Mouse (Mus musculus) cerebellum, postnatal 10 days (tissue): ENCODE measurements around the gene Pomt2.
A peak's percentile ranks its signal among the peaks of the same experiment; 100 is the strongest.

Experiments used
- DNase-seq, 2 experiments: peaks; one replicate each; pipeline ENCODE4 v3.0.0; 2021; ENCODE audit warnings: mixed read lengths in 2 of 2

Pomt2 gene

DNA sequence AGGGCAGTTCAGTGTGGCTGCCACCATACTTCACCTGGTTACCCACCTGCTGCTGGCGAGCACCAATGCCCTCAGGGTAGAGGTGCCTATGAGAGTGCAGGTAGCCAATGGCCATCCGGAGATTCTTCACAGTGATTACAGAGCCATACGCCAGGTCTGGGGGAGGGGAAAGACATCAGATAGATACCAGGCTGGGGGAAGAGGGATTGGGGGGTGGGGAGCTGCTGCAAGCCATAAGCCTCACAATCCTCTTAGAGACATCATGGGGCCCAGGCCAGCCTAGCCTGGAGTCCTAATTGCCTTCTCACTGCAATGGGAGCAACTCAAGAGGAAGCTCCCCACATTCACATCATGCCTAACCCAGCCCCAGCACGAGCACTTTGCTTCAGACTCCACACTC is 20.5 kb downstream of the Pomt2 start:
- no peak for DNase-seq

GRCm38 (mm10) chr12:87121918-87122589 is 25.7 kb downstream of the Pomt2 start:
- DNase-seq = no peak

GRCm38 (mm10) chr12:87107357-87107977 is 40.3 kb downstream of the Pomt2 start:
- DNase-seq = peak; percentile 57 to 69

GRCm38 (mm10) chr12:87104796-87105195 is 43.0 kb downstream of the Pomt2 start:
- DNase-seq = peak; percentile 48 to 57

- DNase-seq = peak; percentile 45 to 50
Measured at GRCm38 (mm10) chr12:87103471-87103870, 44.3 kb downstream of the Pomt2 start.

GRCm38 (mm10) chr12:87102165-87102631 is 45.6 kb downstream of the Pomt2 start, which contains the start of gene Ngb:
Ngb (minus strand) TSS chr12:87102539.
- peak; percentile 31 to 36 for DNase-seq

DNA sequence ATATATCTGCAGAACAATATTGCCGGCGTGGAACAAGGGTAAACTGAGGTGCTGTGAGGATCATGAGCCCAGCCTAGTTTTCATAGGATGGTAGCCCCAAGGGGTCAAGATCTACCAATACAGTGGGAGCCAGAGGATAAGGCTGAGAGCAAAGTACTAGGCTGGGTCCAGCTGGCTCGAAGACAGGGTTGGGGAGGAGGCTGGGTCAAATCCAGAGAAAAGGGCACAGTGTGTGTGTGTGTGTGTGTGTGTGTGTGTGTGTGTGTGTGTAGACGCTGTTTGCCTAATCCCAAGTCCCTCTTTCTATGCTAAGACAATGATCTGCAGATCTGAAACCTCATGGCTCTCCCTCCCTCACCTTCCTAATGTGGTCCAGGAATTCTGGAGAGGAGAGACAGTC is 47.4 kb downstream of the Pomt2 start:
- DNase-seq = peak in 1 of 2 experiments; percentile 44

DNA sequence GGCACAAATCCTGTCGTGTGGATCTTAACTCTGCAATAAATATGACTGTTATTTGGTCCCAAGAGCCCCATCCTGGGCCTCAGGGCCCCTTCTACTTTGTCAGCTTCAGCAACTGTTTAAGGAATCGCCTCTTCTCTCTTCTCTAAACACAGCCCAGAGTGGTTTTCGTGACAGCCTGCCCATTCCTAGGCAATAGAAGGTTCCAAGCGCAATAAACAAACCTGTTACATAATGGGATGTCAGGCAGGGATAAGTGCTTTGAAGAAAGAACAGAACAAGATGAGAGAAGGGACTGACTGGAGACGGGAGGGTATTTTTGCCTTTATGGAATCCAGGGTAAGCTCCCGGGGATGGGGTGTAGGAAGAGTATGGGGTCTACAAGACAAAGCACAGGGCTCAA is 54.1 kb downstream of the Pomt2 start:
- DNase-seq = no peak

DNA sequence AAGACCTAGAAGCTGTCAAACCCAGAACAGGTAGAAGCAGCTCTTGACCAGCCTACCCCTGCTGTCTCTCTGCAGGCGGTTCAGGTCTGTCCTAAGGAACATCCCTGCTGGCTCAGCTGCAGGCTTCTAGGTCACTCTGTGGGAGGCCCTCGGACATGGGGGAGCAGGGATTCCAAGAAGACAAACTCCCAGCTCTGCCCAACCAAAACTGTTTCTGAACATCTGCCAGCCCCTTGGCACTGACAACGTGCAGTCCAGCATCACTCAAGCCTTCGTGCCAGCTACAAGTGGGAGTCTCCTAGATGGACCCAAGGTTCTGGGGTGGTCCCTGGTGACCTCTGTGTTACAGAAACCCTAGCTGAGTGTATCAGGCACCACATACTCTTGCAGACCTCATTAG is 54.5 kb downstream of the Pomt2 start:
- peak; percentile 50 to 54 for DNase-seq

GRCm38 (mm10) chr12:87091916-87092315 is 55.9 kb downstream of the Pomt2 start:
- DNase-seq = no peak

DNA sequence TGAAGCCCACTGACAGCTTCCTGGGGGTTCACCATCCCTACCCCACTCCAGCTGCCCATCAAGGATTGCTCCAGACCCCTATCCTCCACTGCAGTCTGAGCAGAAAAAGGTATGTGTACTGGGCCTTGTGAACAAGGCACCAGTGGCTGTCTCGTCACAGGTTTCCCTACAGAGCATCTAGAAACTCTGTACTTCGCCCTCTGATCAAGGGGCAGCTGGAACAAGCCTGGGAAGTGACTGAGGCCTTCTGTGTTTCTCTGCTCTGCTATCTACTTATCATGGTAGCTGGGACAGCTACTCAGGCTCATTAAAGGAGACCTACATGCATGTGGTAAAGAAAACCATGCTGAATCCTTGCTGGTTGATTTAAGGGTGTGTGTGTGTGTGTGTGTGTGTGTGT is 58.1 kb downstream of the Pomt2 start:
- DNase-seq = no peak

- DNase-seq = no peak
Measured at GRCm38 (mm10) chr12:87089255-87089654, 58.5 kb downstream of the Pomt2 start.

DNA sequence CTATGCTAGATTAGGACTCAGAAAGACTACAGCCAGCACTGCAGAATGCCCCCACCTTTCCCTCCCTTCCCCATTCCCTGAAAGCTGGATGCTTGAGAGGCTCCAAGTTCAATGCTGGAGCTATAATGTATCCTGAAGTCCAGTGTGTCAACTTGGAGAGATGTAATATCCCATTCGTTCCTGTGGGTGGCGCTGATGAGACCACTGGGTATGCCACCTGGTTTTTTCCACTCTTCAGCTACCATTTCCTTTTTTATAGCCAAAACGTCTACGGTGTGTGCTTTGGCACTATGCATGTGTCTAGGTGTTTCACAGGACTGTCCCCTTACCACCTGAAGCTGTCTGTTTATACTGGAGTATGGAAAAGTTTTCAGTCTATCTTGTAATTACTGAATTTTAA is 59.4 kb downstream of the Pomt2 start:
- DNase-seq = peak in 1 of 2 experiments; percentile 60

GRCm38 (mm10) chr12:87087236-87087635 is 60.5 kb downstream of the Pomt2 start:
- no peak for DNase-seq

- no peak for DNase-seq
Measured at GRCm38 (mm10) chr12:87082797-87083196, 65.0 kb downstream of the Pomt2 start.

GRCm38 (mm10) chr12:87076610-87077009 is 71.2 kb downstream of the Pomt2 start:
- no peak for DNase-seq

DNA sequence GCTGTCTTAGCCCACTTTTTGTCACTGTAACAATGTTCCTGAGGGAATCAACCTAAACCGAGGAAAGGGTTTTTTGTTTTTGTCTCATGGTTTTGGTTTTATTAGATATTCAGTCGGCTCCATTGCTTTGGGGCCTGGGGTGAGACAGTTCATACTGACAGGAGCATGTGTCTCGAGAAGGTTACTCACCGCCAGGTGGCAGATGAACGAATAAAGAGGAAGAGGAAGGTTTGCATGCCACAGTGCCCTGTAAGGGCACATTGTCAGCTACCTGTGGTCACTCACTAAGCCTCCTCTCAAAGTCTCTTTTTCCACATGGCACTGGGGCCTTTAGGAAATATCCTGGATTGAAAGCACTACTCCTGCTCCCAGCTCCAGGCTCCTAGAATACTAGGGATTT is 77.2 kb downstream of the Pomt2 start:
- DNase-seq = no peak

- peak; percentile 52 to 57 for DNase-seq
Measured at GRCm38 (mm10) chr12:87066429-87066828, 81.3 kb downstream of the Pomt2 start.

GRCm38 (mm10) chr12:87065446-87065845 is 82.3 kb downstream of the Pomt2 start:
- DNase-seq = peak; percentile 76 to 85

DNA sequence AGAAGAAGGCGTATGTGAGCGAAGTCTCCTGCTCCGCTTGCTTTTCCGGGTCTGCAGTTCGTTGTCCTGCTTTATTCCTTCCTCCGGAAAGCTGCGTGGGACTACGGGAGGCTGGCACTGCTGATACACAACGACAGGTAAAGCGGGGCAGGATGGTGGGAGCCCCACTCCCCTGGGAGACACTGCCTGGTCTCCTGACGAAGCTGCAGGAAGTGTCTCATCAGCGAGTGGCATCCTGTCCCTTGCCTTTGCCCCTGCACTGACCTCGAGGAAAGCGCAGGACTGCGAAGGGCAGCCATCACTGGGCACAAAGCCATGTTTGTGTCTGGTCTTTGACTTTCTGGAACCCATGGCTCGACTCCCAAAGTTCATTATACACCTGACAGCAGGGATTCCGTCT is 90.7 kb downstream of the Pomt2 start:
- DNase-seq = no peak
